Mouse (Mus musculus) c-Kit-negative CD71-positive TER-119-positive erythroid progenitor cells, embryonic 14.5 days (primary cell): ENCODE data around the gene Prune2.
"Not testable (repeated sequence)": the region's sequence is repeated elsewhere in the genome, so short reads cannot be mapped to it uniquely, and the experiment has no call there.

ENCODE experiments used
- DNase-seq: peaks from one replicate; pipeline ENCODE4 v3.0.0-alpha.2; 2013; ENCODE audit warnings: low read depth, low spot score

Prune2 gene

GRCm38 (mm10) chr19:17125380-17125779, 169.5 kb downstream of the Prune2 start:
- DNase-seq = no peak

GRCm38 (mm10) chr19:17130544-17130943, 174.6 kb downstream of the Prune2 start:
- DNase-seq = no peak

GRCm38 (mm10) chr19:17136677-17137460, 181.0 kb downstream of the Prune2 start:
- no peak for DNase-seq

GRCm38 (mm10) chr19:17137656-17138055, 181.7 kb downstream of the Prune2 start:
- DNase-seq = no peak

- no peak for DNase-seq
These were observed 182.4 kb downstream of the Prune2 start for GRCm38 (mm10) chr19:17138144-17138915.

- DNase-seq = no peak
These were observed 184.3 kb downstream of the Prune2 start for GRCm38 (mm10) chr19:17140016-17140914.

GRCm38 (mm10) chr19:17143245-17143644, 187.3 kb downstream of the Prune2 start:
- no peak for DNase-seq

GRCm38 (mm10) chr19:17144205-17144604, 188.3 kb downstream of the Prune2 start:
- no peak for DNase-seq

GRCm38 (mm10) chr19:17150064-17150463, 194.1 kb downstream of the Prune2 start:
- DNase-seq = no peak

GRCm38 (mm10) chr19:17151781-17152180, 195.9 kb downstream of the Prune2 start:
- no peak for DNase-seq

- DNase-seq = no peak
These were observed 196.5 kb downstream of the Prune2 start for GRCm38 (mm10) chr19:17152461-17152860.

- DNase-seq = no peak
These were observed 198.2 kb downstream of the Prune2 start for GRCm38 (mm10) chr19:17153911-17154639.

- no peak for DNase-seq
These were observed 199.3 kb downstream of the Prune2 start for GRCm38 (mm10) chr19:17155216-17155615.

GRCm38 (mm10) chr19:17159676-17160075, 203.8 kb downstream of the Prune2 start:
- no peak for DNase-seq

GRCm38 (mm10) chr19:17160231-17160630, 204.3 kb downstream of the Prune2 start:
- no peak for DNase-seq

- peak; percentile 5 for DNase-seq
These were observed 207.6 kb downstream of the Prune2 start for GRCm38 (mm10) chr19:17163511-17163953.

GRCm38 (mm10) chr19:17166288-17166687, 210.4 kb downstream of the Prune2 start:
- DNase-seq = no peak

- DNase-seq = no peak
These were observed 212.3 kb downstream of the Prune2 start for GRCm38 (mm10) chr19:17168186-17168585.

- DNase-seq = no peak
These were observed 213.8 kb downstream of the Prune2 start for GRCm38 (mm10) chr19:17169746-17170145.

- not testable (repeated sequence) for DNase-seq
These were observed 218.6 kb downstream of the Prune2 start for GRCm38 (mm10) chr19:17174501-17174900.

GRCm38 (mm10) chr19:17180506-17180905, 224.6 kb downstream of the Prune2 start:
- no peak for DNase-seq
